Mouse (Mus musculus): ENCODE data around the gene Dnmbp. TPM values are rescaled to one million over a fixed set of nuclear protein-coding genes. Genes with fewer than 3 reads are reported as not detected.

Dnmbp gene
- polyA plus RNA-seq, 1 experiment from 2014 or later = 23.8 TPM

GRCm38 (mm10) chr19:43943076-43943475, 3.1 kb upstream of the Dnmbp start:
- Histone ChIP-seq H3K27me3 (no peaks in the 10 kb centered on the region), H3K4me3 (no peak overlapping the region), H3K9me3 (no peaks in the 10 kb centered on the region), H3K4me2 (no peak overlapping the region), H3K4me1 (peaks cover 13% of the 10 kb centered on the region), H3K9ac (no peak overlapping the region), H3K27ac (no peak overlapping the region), H3K36me3 (no peaks in the 10 kb centered on the region)
- 80% methylated on average over 16 of the region's 16 CpGs for WGBS
- no peak for ATAC-seq (ENCODE audit: insufficient number of reproducible peaks, low FRiP score, low TSS enrichment, low read depth)

GRCm38 (mm10) chr19:43939171-43939768, 721 bp downstream of the Dnmbp start:
- no peak for ATAC-seq (ENCODE audit: insufficient number of reproducible peaks, low FRiP score, low TSS enrichment, low read depth)
- Histone ChIP-seq H3K4me1 (peaks cover 13% of the 10 kb centered on the region), H3K9ac (peak overlapping the region; percentile 65), H3K27ac (peak overlapping the region; percentile 82), H3K9me3 (no peaks in the 10 kb centered on the region), H3K4me3 (peak overlapping the region; percentile 78), H3K4me2 (peak overlapping the region; percentile 67), H3K36me3 (no peaks in the 10 kb centered on the region), H3K27me3 (no peaks in the 10 kb centered on the region)
- WGBS = 10% methylated on average over 16 of the region's 16 CpGs

- no peaks in the 10 kb centered on the region for H3K27me3 ChIP-seq
- peaks cover 13% of the 10 kb centered on the region for H3K4me1 ChIP-seq
- H3K27ac ChIP-seq = peak overlapping the region; percentile 17; the same call in 1 of the 2 replicates
- peak overlapping the region; percentile 25 for H3K4me2 ChIP-seq
- H3K9ac ChIP-seq = no peak overlapping the region
- no peak for ATAC-seq (ENCODE audit: insufficient number of reproducible peaks, low FRiP score, low TSS enrichment, low read depth)
- H3K36me3 ChIP-seq = no peaks in the 10 kb centered on the region
- no peaks in the 10 kb centered on the region for H3K9me3 ChIP-seq
- peak overlapping the region; percentile 78; the same call in 1 of the 2 replicates for H3K4me3 ChIP-seq
- WGBS = 29% methylated on average over 11 of the region's 11 CpGs
Measured at GRCm38 (mm10) chr19:43938355-43938754, 1.6 kb downstream of the Dnmbp start.

- no peak overlapping the region for H3K4me3 ChIP-seq
- H3K9me3 ChIP-seq = no peaks in the 10 kb centered on the region
- no peaks in the 10 kb centered on the region for H3K36me3 ChIP-seq
- no peak overlapping the region for H3K4me2 ChIP-seq
- H3K27me3 ChIP-seq = no peaks in the 10 kb centered on the region
- H3K9ac ChIP-seq = no peak overlapping the region
- no peak for ATAC-seq (ENCODE audit: insufficient number of reproducible peaks, low FRiP score, low TSS enrichment, low read depth)
- WGBS = 76% methylated on average over 6 of the region's 6 CpGs
- H3K4me1 ChIP-seq = peaks cover 25% of the 10 kb centered on the region
- H3K27ac ChIP-seq = no peak overlapping the region
Measured at GRCm38 (mm10) chr19:43930926-43931325, 9.1 kb downstream of the Dnmbp start.

- Histone ChIP-seq H3K27ac (no peak overlapping the region), H3K9ac (no peak overlapping the region), H3K4me3 (no peak overlapping the region), H3K4me1 (peaks cover 25% of the 10 kb centered on the region), H3K9me3 (no peaks in the 10 kb centered on the region), H3K4me2 (no peak overlapping the region), H3K36me3 (no peaks in the 10 kb centered on the region), H3K27me3 (no peaks in the 10 kb centered on the region)
- ATAC-seq (ENCODE audit: insufficient number of reproducible peaks, low FRiP score, low TSS enrichment, low read depth) = no peak
- WGBS = 23% methylated on average over 7 of the region's 7 CpGs
Measured at GRCm38 (mm10) chr19:43930366-43930765, 9.6 kb downstream of the Dnmbp start.

- H3K27me3 ChIP-seq = no peaks in the 10 kb centered on the region
- peaks cover 25% of the 10 kb centered on the region for H3K4me1 ChIP-seq
- no peak for ATAC-seq (ENCODE audit: insufficient number of reproducible peaks, low FRiP score, low TSS enrichment, low read depth)
- H3K36me3 ChIP-seq = no peaks in the 10 kb centered on the region
- H3K27ac ChIP-seq = no peak overlapping the region
- WGBS = 59% methylated on average over 11 of the region's 11 CpGs
- H3K4me2 ChIP-seq = no peak overlapping the region
- H3K4me3 ChIP-seq = no peak overlapping the region
- H3K9me3 ChIP-seq = no peaks in the 10 kb centered on the region
- no peak overlapping the region for H3K9ac ChIP-seq
Measured at GRCm38 (mm10) chr19:43929869-43930268, 10.1 kb downstream of the Dnmbp start.

GRCm38 (mm10) chr19:43927967-43928366, 12.0 kb downstream of the Dnmbp start:
- H3K27ac ChIP-seq = no peak overlapping the region
- no peak overlapping the region for H3K4me2 ChIP-seq
- ATAC-seq (ENCODE audit: insufficient number of reproducible peaks, low FRiP score, low TSS enrichment, low read depth) = no peak
- peaks cover 25% of the 10 kb centered on the region for H3K4me1 ChIP-seq
- H3K9me3 ChIP-seq = no peaks in the 10 kb centered on the region
- H3K36me3 ChIP-seq = no peaks in the 10 kb centered on the region
- H3K4me3 ChIP-seq = no peak overlapping the region
- 70% methylated on average over 5 of the region's 5 CpGs for WGBS
- H3K27me3 ChIP-seq = no peaks in the 10 kb centered on the region
- no peak overlapping the region for H3K9ac ChIP-seq

- Histone ChIP-seq H3K4me3 (no peak overlapping the region), H3K27ac (peak overlapping the region; percentile 48; the same call in 1 of the 2 replicates), H3K9me3 (no peaks in the 10 kb centered on the region), H3K27me3 (no peaks in the 10 kb centered on the region), H3K9ac (no peak overlapping the region), H3K4me2 (peak overlapping the region; percentile 17; the same call in 1 of the 2 replicates), H3K36me3 (no peaks in the 10 kb centered on the region), H3K4me1 (peaks cover 25% of the 10 kb centered on the region)
- ATAC-seq (ENCODE audit: insufficient number of reproducible peaks, low FRiP score, low TSS enrichment, low read depth) = no peak; the same call in 1 of the 2 replicates
- WGBS = 25% methylated on average over 10 of the region's 10 CpGs
Measured at GRCm38 (mm10) chr19:43927057-43927456, 12.9 kb downstream of the Dnmbp start.

- Histone ChIP-seq H3K4me3 (no peak overlapping the region), H3K4me1 (peaks cover 25% of the 10 kb centered on the region), H3K4me2 (no peak overlapping the region), H3K36me3 (no peaks in the 10 kb centered on the region), H3K27me3 (no peaks in the 10 kb centered on the region), H3K9me3 (no peaks in the 10 kb centered on the region), H3K9ac (no peak overlapping the region), H3K27ac (no peak overlapping the region)
- ATAC-seq (ENCODE audit: insufficient number of reproducible peaks, low FRiP score, low TSS enrichment, low read depth) = no peak
- 53% methylated on average over 10 of the region's 10 CpGs for WGBS
Measured at GRCm38 (mm10) chr19:43926141-43926987, 13.6 kb downstream of the Dnmbp start.

GRCm38 (mm10) chr19:43924361-43924760, 15.6 kb downstream of the Dnmbp start:
- Histone ChIP-seq H3K4me1 (peaks cover 27% of the 10 kb centered on the region), H3K36me3 (no peaks in the 10 kb centered on the region), H3K27me3 (no peaks in the 10 kb centered on the region), H3K4me3 (no peak overlapping the region), H3K27ac (no peak overlapping the region), H3K4me2 (no peak overlapping the region), H3K9me3 (no peaks in the 10 kb centered on the region), H3K9ac (no peak overlapping the region)
- no peak for ATAC-seq (ENCODE audit: insufficient number of reproducible peaks, low FRiP score, low TSS enrichment, low read depth)
- 71% methylated on average over 8 of the region's 8 CpGs for WGBS

GRCm38 (mm10) chr19:43922963-43923362, 17.0 kb downstream of the Dnmbp start:
- H3K9ac ChIP-seq = no peak overlapping the region
- 90% methylated on average over 7 of the region's 7 CpGs for WGBS
- H3K4me3 ChIP-seq = no peak overlapping the region
- no peak overlapping the region for H3K27ac ChIP-seq
- no peaks in the 10 kb centered on the region for H3K36me3 ChIP-seq
- no peak overlapping the region for H3K4me2 ChIP-seq
- H3K9me3 ChIP-seq = no peaks in the 10 kb centered on the region
- H3K27me3 ChIP-seq = no peaks in the 10 kb centered on the region
- peaks cover 26% of the 10 kb centered on the region for H3K4me1 ChIP-seq
- ATAC-seq (ENCODE audit: insufficient number of reproducible peaks, low FRiP score, low TSS enrichment, low read depth) = no peak

- Histone ChIP-seq H3K27me3 (no peaks in the 10 kb centered on the region), H3K4me2 (no peak overlapping the region), H3K27ac (no peak overlapping the region), H3K36me3 (no peaks in the 10 kb centered on the region), H3K9ac (no peak overlapping the region), H3K9me3 (no peaks in the 10 kb centered on the region), H3K4me1 (peaks cover 29% of the 10 kb centered on the region), H3K4me3 (no peak overlapping the region; the same call in 1 of the 2 replicates)
- no peak for ATAC-seq (ENCODE audit: insufficient number of reproducible peaks, low FRiP score, low TSS enrichment, low read depth)
- 29% methylated on average over 13 of the region's 13 CpGs for WGBS
Measured at GRCm38 (mm10) chr19:43921410-43921809, 18.6 kb downstream of the Dnmbp start.
